Mouse (Mus musculus): ENCODE measurements at regions not wholly inside any gene's neighbourhood (a gene's known extent, or its start where the extent isn't known, plus 50 kb on each side); places are given as distances from the start of the nearest gene placed in this dataset.
"Not testable (repeated sequence)": the region's sequence is repeated elsewhere in the genome, so short reads cannot be mapped to it uniquely, and the experiment has no call there.

DNA sequence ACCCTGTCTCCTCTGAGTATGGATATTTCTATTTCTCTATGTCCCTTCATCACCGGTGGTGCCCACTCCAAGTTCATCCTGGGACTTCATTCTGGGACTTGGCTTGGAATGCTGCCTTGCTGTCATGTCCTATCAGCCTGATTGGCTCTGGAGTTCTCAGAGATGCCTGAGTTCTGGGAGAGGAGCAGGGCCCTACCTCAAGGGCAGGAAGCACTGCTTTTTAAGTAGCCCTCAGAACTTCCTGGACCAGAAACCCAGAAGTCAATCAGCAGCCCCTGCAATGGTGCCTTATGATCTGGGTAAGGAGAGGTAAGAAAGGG lies 228.2 kb upstream of the Zfp703 start:
- no peak for DNase-seq (ENCODE audit: low spot score in 2 of 2)

DNA sequence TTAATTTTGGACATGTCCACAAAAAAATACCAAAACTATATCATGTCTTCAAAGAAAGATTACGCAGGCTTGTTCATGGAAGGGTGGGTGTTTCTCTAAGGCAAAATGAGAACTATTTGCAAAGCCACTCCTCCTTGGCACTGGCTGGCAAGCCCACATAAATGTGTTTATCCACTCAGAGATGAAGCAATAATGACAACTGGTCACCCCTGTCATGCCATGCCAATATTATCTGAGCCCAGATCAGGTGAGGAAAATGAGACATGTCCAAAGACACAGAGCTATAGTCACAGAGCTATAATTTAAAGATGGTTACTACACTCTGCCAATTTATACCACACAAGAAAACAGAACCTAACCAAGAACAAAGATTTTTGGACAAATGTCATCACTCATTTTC lies 227.0 kb upstream of the Zfp703 start:
- no peak for DNase-seq (ENCODE audit: low spot score in 2 of 2)

DNA sequence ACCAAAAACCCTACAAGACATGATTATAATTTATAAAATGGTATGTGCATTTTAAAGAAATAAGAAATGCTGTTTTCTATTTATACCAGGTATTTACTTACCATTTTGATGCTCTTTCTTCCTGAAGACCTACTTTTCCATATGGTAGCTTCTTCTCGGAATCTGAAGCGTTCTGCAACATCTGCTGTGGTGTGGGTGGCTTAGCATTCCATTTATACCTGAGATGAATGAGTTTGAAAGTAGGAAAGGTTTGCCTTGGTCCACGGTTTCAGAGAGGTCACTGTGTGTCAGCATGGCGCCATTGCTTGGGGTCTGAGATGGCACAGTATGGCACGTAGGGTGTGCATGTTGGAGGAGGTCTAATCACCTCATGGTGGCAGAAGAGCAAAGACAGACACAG lies 225.5 kb upstream of the Zfp703 start:
- no peak for DNase-seq (ENCODE audit: low spot score in 2 of 2)

DNA sequence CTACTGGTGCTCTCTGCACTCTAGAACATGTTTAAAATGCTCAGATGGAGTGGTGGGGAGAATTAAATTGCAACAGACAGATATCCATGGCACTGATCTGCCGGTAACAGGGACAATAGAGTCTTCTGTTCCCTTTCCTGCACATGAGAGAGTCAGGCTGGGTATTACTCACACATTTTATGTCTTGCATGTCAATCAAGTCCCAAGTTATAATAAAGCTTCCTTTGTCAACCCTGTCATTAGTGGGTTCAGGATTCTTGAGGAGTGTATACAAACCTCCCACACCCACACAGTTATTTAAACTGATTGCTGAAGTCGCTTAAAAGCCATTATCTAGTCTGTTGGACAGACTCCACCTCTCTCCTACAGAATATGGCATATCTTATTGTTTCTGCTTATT lies 220.7 kb upstream of the Zfp703 start:
- no peak for DNase-seq (ENCODE audit: low spot score in 2 of 2)

DNA sequence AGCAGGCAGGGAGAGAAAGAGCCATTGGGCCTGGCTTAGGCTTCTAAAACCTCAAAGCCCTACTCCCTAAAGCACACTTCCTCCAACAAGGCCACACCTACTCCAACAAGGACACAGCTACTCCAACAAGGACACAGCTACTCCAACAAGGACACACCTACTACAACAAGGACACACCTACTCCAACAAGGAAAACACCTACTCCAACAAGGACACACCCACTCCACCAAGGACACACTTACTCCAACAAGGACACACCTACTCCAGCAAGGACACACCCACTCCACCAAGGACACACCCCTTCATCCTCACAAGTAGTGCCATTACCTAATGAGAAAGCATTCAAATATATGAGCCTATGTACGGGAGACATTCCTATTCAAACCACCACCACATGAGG lies 216.4 kb upstream of the Zfp703 start:
- no peak for DNase-seq (ENCODE audit: low spot score in 2 of 2)

DNA sequence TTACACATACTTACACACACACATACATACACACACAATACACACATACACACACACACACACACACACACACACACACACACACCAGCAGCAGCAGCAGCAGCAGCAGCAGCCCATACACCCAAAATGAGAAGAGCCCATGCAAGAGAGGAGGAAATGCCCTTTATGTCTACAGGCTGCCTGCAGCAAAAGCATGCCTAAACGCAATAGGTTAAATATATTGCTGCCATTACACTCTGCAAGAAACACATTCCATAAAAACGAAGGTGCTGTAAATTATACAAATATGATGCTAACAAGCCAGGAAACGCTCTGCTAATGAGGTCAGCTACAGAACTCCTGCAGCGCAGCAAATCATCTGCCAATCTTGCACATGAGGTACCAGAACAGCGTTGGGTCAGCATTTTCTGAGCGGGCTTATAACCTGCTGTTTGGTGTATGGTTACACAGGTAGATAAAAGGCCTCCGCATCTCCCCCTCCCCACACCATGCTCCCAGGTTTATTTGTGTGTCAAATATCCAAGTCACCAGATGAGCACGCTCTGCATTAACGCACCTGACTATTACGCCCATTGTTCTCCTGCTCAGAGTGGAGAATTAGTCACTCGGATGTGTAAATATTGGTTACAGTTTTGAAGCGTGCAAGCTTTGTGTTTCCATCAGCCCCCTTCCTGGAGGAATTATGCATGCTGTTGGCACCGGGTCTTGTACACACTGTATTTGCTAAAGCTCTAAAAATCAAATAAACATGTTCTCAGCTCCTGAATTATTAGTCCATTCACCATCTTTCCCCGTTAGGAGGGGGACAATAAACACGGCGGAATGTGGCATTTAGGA lies 214.0 kb upstream of the Zfp703 start:
- DNase-seq (ENCODE audit: low spot score in 2 of 2), result no peak

DNA sequence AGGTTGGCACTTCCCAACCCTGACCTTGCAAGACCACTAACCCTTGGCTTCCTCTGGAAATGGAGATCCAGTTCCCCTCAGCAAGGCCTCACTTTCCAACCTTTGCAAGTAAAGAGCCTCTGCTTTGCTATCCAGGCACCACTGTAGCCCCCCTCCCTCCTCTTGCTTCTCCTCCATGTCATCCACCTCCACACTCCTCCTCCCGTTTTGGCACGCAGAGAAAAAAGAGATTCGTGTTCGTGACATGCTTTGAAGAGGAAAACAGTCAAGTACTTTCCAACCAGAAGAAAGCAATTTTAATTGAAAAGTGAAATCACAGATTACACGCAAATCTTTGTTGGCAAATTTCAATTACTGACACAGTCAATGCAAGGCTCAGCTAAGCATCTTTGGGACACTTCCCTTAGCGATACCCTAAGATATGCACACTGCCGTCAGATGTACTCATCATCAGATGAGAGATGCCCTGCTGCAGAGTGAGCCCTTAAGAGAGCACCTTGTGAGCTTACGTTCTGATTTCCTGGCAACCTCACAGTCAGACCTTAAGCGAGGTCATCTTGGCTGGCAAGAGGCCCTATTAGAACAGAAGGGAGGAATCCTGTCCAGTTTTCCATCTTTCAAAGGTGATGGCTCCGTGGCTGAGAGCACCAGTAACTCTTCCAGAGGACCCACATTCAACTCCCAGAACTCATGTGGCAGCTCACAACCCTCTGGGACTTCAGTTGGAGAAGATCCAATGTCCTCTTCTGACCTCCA lies 208.5 kb upstream of the Zfp703 start:
- DNase-seq (ENCODE audit: low spot score in 2 of 2), result no peak

DNA sequence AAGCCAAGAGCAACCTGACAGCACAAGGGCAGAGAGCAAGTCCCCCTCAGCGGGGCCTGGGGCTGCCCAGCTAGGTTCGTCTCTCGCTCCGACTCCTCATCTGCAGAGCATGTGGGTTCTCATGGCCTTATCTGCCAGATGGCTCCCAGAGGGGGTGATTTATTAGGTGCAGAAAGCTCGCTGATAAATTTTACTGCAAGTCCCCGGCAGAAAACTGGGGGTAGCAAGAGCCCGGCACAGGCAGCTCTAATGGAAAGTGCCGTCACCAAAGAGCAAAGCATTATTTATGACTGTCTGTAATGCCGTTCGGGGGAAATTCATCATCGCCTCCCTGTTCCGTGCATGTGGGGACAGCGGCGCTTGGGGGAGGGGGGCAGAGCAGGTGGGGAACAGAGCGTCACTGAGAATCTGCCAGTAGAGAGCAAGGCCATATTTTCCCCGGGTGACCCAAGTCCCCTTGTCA lies 206.7 kb upstream of the Zfp703 start:
- no peak for DNase-seq (ENCODE audit: low spot score in 2 of 2)

DNA sequence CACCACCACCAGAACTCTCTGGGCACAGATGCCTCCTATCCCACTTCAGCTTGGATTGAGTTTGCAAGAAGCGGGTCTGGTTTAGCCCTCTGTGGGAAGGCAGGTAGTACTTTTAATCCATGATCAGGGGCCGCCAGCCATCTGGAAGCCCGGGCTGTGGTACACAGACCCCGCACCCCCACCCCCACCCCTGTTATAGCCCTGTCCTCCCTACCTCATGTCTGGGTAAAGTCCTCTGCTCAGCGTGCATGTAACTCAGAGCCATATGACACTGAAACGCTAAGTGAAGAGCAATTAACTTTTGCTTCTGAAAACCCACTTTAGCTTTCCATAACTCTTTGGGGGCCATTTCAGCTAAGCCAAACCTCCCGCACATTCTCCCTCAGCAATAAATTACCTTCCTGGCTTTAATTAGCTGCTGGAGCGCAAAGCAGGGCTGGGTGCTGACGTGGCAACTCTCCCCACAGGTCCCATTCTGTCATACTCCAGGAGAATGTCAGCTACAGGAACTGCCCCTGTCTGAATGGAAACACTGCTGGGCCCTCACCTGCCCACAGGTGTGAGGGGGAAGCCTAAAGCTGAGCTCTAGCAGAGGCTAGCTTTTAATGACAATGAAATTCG lies 198.1 kb upstream of the Zfp703 start:
- DNase-seq (ENCODE audit: low spot score in 2 of 2), result no peak

DNA sequence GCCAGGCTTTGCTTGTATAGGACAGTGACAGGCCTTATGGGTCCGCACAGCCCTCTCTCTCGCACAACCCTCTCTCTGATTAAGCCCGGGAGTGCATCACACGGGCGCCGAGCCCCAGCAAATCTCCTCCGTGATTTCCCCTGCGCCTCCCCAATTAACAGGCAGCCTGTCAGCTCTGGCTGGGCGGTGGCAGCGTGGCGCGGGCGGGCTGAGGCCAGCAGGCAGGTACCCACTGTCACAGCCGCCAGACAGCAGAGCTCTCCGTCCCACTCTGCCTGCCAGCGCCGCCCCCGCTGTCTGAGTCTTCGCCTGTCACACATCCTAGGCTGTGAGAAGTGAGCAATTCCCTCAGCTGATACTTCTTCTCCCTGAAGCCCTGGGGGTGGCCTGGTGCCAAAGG lies 196.6 kb upstream of the Zfp703 start:
- peak in 1 of 2 experiments; percentile 12 for DNase-seq (ENCODE audit: low spot score in 2 of 2)

DNA sequence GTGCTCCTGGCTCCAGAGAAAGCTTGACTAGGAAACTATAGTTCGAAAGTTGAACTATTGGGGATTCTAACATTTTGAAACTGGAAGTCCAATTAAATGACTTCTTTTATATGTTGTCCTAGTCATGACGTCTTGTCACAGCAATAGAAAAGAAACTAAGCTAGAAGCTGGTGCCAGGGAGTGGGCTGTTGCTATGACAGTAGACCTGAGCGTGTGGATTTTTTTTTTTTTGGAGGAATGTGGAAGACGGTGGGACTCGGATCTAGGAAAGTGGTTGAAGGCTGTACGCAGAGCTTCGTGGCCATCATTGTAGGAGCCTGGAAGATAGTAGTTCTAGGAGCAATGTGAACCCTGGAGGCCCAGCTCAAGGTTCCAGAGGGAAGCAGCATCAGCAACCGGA lies 194.2 kb upstream of the Zfp703 start:
- DNase-seq (ENCODE audit: low spot score in 2 of 2), result not testable (repeated sequence)

DNA sequence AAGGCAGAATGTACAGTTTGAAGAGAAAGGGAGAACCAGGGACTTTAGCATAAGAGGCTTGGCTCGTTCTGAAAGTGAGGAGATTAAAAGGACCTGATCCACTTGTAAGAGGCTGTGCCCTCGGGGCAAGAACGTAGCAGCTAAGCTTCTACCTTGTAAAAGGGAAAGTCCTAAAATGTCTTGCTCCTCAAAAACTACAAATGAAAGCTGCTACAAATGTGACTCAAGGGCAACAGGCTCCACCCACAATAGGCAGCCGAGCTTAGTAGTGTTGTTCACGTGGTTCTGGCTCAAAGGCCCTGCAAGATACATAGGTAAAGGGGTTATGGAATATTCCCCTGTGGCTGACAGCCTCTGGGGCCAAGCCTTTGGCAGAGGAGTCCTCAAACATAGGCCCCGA lies 192.7 kb upstream of the Zfp703 start:
- no peak for DNase-seq (ENCODE audit: low spot score in 2 of 2)

DNA sequence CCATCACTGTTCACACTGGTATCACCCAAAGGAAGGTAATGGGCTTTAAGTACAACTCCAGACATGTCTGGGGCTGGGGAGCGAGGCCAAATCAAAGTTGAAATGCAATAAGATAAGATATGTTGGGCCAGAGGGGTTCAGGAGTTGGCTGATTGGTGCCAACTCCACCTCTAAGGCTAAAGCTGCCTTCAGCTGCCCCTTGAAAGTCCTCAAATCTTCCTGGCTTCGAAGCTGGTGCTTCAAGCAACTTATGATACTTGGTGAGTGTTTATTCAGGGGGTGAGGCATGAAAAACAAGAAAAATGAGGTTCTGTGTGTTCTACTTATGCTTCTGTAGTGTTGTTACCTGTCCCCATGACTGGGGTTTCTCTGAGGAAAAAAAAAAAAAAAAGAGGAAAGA lies 185.3 kb upstream of the Zfp703 start:
- no peak for DNase-seq (ENCODE audit: low spot score in 2 of 2)

DNA sequence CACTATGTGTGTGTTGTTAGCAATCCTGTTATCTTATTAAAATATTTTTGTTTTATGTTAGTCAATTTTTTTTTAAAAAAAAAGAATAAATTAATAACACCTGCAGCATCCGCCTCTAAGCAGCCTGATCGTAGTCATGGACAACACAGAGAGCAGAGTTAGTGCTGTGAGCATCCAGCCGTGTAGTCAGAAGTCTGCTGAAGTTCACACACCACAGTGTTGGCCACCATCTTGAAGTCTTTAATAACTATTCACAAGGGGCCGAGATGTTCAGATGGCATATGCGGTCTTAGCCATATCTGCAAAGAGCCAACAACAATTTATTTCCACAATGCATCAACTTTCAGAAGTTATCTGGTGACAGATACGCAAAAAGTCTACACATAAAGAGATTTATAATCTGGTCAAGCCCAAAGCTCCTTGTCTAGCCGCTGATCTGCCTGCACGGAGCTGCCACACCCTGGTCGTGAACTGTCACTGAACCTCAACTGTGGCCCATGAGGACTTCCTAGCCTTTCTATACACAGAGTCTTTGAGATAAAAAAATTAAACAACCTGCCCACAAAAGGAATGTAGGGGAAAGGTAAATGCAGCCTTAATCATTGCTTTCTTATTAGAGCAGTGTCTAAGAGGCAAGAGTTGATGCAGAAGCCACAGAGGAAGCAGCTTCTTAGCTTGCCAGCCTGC lies 183.4 kb upstream of the Zfp703 start:
- no peak for DNase-seq (ENCODE audit: low spot score in 2 of 2)

DNA sequence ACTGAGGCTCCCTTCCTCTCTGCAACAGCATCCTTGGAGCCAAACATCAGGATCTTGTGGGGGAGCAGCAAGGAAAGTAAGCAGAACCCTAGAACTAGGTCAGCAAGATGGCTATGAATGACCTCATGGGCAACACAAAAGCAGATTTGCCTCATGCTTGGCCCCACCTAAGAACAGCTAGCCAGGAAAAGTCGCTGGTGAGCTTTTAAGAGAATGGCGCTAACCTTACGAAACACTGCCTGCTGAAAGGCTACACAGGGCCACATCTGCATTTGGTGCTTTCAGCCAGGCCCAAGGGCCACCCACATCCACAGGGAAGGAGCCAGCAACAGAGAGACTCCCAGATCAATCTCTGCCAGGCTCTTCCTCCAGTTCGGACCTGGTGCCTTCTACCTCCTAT lies 182.7 kb upstream of the Zfp703 start:
- DNase-seq (ENCODE audit: low spot score in 2 of 2), result no peak

DNA sequence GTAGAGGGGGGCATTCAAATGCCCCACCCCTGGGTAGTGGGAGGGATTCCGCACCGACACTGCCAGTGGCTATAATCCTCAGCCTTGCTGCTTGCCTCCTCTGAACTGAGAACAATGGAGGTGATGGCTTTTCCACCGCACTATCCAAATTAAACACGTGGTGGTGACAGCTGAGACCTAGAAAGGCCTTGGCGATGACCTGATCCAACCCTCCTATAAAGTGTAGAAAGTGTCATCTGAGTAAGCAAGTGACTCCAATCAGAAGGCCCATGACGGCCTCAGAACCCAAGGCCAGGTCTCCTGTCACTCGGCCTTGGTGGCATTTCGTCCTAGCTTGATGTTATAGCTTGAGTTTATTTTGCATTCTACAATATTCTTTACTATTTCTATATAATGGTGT lies 181.5 kb upstream of the Zfp703 start:
- DNase-seq (ENCODE audit: low spot score in 2 of 2), result no peak

DNA sequence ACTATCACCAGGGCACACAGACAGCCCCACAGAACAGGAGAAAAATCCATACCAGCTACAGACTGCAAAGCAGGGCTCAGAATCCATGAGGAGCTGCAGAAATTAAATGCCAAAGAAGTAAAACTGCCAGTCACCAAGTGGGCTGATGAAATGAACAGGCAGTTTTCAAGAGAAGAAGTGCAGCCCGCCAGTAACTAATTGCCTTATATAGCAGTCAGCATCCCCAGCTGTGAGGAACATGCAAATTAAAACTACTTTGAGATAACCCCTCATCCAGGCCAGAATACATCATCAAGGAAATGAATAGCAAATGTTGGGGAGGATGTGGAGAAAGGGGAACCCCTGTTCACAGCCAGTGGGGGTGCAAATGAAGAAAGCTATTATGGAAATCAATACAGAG lies 177.3 kb upstream of the Zfp703 start:
- DNase-seq (ENCODE audit: low spot score in 2 of 2), result no peak

DNA sequence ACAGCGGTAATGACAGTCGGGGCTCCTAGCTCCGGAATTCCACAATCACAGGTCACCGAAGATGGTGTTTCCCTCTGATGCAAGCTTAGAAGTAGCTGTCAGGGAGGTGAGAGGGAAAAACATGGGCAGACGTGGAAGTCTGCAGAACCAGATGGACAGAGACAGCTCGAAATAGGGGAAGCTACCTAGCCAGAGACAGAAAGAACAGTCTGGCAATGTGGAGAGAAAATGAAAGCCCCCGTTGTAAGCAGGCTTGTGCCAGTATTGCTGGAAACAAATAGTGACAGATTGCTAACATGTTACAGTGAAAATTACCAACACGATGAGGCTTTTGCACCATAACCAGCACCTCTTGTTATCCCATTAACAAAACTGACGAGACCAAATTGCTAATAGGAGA lies 173.0 kb upstream of the Zfp703 start:
- DNase-seq (ENCODE audit: low spot score in 2 of 2), result no peak

DNA sequence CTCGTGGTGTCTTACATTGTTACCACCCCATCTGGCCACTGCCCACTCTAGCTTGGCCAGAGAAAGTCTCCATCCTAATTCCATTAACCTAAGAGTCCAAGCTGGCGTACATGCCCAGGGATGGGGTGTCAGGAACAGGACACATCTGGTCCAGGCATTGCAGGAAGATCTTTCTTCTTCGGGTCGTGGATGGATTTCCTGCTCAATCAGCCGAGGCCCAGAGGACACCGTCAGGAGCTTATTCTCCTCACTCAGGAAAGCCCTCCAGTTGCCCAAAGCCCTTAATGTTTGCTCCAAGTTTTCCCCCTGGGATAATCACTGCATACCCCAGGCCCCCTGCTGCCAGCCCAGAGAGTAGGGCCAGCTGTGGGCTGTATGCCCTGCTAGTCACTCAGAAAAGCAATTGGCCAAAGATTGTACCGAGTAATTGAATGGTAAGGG lies 172.2 kb upstream of the Zfp703 start:
- no peak for DNase-seq (ENCODE audit: low spot score in 2 of 2)

DNA sequence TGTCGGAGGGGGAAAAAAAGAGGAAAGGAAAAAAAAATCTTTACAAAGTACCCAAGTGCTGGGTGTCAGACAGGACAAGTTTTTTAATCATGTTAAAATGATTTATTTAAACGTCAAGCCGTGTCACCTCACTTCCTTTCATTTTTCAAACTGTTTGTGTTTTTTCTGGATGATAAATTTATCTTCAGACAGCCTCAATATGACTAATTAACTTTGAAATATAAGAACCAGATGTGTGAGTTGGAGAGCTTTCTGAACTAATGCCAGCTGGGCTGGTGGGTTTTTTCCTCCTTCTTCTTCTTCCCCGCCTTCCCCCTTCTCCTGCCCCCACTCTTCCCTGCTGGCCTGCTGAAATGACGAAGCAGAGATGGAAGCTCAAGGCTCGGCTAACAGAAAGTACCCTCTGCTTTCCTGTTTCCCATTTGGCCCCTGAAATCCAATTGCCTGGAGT lies 171.7 kb upstream of the Zfp703 start:
- DNase-seq (ENCODE audit: low spot score in 2 of 2), result no peak

DNA sequence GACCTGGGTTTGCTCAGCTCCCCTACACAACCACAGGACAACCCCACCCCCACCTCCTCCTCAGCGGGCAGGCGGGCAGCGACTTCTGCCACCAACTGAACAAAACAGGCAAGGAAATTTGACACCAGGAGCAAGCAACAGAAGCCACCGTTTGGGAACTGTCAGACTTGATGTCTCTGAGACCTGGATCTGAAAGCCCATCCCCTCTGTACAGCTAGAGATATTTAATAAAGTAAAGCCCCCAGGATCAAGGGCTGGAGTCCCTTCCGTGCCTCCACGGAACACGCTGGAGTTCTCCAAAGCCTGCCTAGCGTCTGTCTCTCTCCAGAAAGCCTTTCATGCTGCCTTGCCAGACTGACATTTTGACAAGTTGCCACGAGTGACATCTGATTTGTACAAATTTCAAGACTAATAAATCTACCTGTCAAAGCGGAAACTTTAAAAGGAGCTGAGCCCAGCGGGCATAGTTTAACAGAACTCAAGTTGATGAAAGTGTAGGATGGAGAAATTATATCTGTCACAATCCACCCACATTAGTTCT lies 168.9 kb upstream of the Zfp703 start:
- no peak for DNase-seq (ENCODE audit: low spot score in 2 of 2)

DNA sequence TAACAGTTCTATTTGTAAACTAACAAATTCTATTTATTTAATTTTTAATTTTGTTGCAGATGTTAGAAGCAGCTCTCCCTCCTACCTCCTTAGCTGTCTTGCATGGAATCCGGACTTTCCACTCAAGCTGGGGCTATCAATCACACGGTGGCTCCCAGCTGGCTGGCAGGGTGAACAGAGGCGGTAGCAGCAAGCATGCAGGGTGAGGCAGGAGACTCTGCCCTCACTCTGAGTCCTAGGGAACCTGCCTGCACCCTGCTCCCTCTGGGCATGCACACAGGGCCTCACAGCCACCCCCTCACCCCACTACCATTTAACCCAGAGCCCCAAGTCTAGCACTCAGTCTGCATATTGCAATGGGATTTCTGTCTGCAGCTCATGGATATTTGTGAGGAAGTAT lies 168.4 kb upstream of the Zfp703 start:
- DNase-seq (ENCODE audit: low spot score in 2 of 2), result no peak
